Mouse (Mus musculus) forebrain, embryonic 14.5 days (tissue): Measurements from ENCODE around the gene Vps13d. TPM values are rescaled to one million over a fixed set of nuclear protein-coding genes. Genes with fewer than 3 reads are reported as not detected.

Source experiments
- ATAC-seq: fragments of 200-750 bp; cut with Nextera tagmentation; 2 replicates; pipeline ENCODE4 v1.8.0; 2017; ENCODE audit warnings: mild to moderate bottlenecking, moderate library complexity
- DNase-seq: peaks from one replicate; pipeline ENCODE4 v3.0.0-alpha.2; 2015; ENCODE audit warnings: low spot score
- H3K27ac ChIP-seq: fragments of 300-500 bp; sonication (generic); 2 replicates; pipeline ENCODE4 v1.5.1; 2014; ENCODE audit warnings: low read depth, mild to moderate bottlenecking, control low read depth, low read length, moderate library complexity
- H3K27me3 ChIP-seq: fragments of 300-500 bp; sonication (generic); replicated peaks from 2 replicates; pipeline ENCODE4 v1.6.1; 2014; ENCODE audit warnings: low read length, control low read depth, mixed read lengths; ENCODE audit not compliant: control insufficient read depth, insufficient read depth
- H3K36me3 ChIP-seq: fragments of 300-500 bp; sonication (generic); 2 replicates; pipeline ENCODE4 v1.6.1; 2014; ENCODE audit warnings: low read length, control low read depth; ENCODE audit not compliant: control insufficient read depth, insufficient read depth
- H3K4me1 ChIP-seq: fragments of 300-500 bp; sonication (generic); 2 replicates; pipeline ENCODE4 v1.6.1; 2014; ENCODE audit warnings: antibody characterized with exemption, low read length, control low read depth; ENCODE audit not compliant: control insufficient read depth, insufficient read depth
- H3K4me2 ChIP-seq: fragments of 300-500 bp; sonication (generic); 2 replicates; pipeline ENCODE4 v1.6.1; 2014; ENCODE audit warnings: mild to moderate bottlenecking, control low read depth, low read length
- H3K4me3 ChIP-seq: fragments of 300-500 bp; sonication (generic); 2 replicates; pipeline ENCODE4 v1.5.1; 2014; ENCODE audit warnings: low read depth, low read length, control low read depth
- H3K9ac ChIP-seq: fragments of 300-500 bp; sonication (generic); 2 replicates; pipeline ENCODE4 v1.6.1; 2014; ENCODE audit warnings: mild to moderate bottlenecking, low read length, control low read depth, moderate library complexity
- H3K9me3 ChIP-seq: fragments of 300-500 bp; sonication (generic); replicated peaks from 2 replicates; pipeline ENCODE4 v1.6.1; 2016; ENCODE audit warnings: low read length, control low read depth, mixed read lengths; ENCODE audit not compliant: control insufficient read depth
- WGBS: fragments of 180-500 bp; shearing (Covaris S2); extraction: QIAGEN DNeasy Blood & Tissue Kit; methylation state at CpG from one replicate; pipeline ENCODE4 v1.1.7; 2014; 5-methylcytosine and 5-hydroxymethylcytosine counted together
- polyA plus RNA-seq: library from polyadenylated mRNA; unstranded; fragments of >200 nt; fragmentation: Nextera tagmentation; extraction: Ambion mirVana; gene quantifications from 2 replicates; pipeline ENCODE4 v1.2.1, GENCODE M21; 2014

Gene Vps13d
- polyA plus RNA-seq, 1 experiment from 2014 or later = 9.0 TPM

GRCm38 (mm10) chr4:144980811-144981551 lies 213.8 kb downstream of the Vps13d start:
- Histone ChIP-seq H3K27ac (no peak overlapping the region), H3K27me3 (no peaks in the 10 kb centered on the region), H3K4me1 (no peaks in the 10 kb centered on the region), H3K4me3 (no peak overlapping the region), H3K9me3 (no peaks in the 10 kb centered on the region), H3K9ac (no peak overlapping the region), H3K36me3 (no peaks in the 10 kb centered on the region), H3K4me2 (no peak overlapping the region)
- ATAC-seq = no peak
- DNase-seq = no peak
- 67% methylated on average over 8 of the region's 8 CpGs for WGBS

- WGBS = 86% methylated on average over 2 of the region's 2 CpGs
- no peak overlapping the region for H3K27ac ChIP-seq
- H3K36me3 ChIP-seq = no peaks in the 10 kb centered on the region
- DNase-seq (no peak), ATAC-seq (no peak)
- no peaks in the 10 kb centered on the region for H3K9me3 ChIP-seq
- H3K4me3 ChIP-seq = no peak overlapping the region
- no peak overlapping the region for H3K4me2 ChIP-seq
- no peaks in the 10 kb centered on the region for H3K4me1 ChIP-seq
- no peaks in the 10 kb centered on the region for H3K27me3 ChIP-seq
- no peak overlapping the region for H3K9ac ChIP-seq
Measured at GRCm38 (mm10) chr4:144980110-144980509, 214.7 kb downstream of the Vps13d start.

GRCm38 (mm10) chr4:144978039-144978438 lies 216.8 kb downstream of the Vps13d start:
- Histone ChIP-seq H3K4me2 (no peak overlapping the region), H3K27ac (no peak overlapping the region), H3K9me3 (no peaks in the 10 kb centered on the region), H3K27me3 (no peaks in the 10 kb centered on the region), H3K4me1 (no peaks in the 10 kb centered on the region), H3K4me3 (no peak overlapping the region), H3K36me3 (no peaks in the 10 kb centered on the region), H3K9ac (no peak overlapping the region)
- no peak for ATAC-seq
- 84% methylated on average over 6 of the region's 6 CpGs for WGBS
- DNase-seq = no peak

- ATAC-seq (no peak), DNase-seq (no peak)
- H3K4me2 ChIP-seq = no peak overlapping the region
- H3K9ac ChIP-seq = no peak overlapping the region
- H3K4me3 ChIP-seq = no peak overlapping the region
- H3K27me3 ChIP-seq = no peaks in the 10 kb centered on the region
- H3K27ac ChIP-seq = no peak overlapping the region
- no peaks in the 10 kb centered on the region for H3K36me3 ChIP-seq
- no peaks in the 10 kb centered on the region for H3K4me1 ChIP-seq
- H3K9me3 ChIP-seq = no peaks in the 10 kb centered on the region
- WGBS = 90% methylated on average over 1 of the region's 1 CpGs
Measured at GRCm38 (mm10) chr4:144977057-144977456, 217.7 kb downstream of the Vps13d start.

GRCm38 (mm10) chr4:144975505-144975904 lies 219.3 kb downstream of the Vps13d start:
- Histone ChIP-seq H3K27me3 (no peaks in the 10 kb centered on the region), H3K36me3 (no peaks in the 10 kb centered on the region), H3K9me3 (no peaks in the 10 kb centered on the region), H3K4me3 (no peak overlapping the region), H3K27ac (no peak overlapping the region), H3K4me1 (no peaks in the 10 kb centered on the region), H3K9ac (no peak overlapping the region), H3K4me2 (no peak overlapping the region)
- WGBS = 30% methylated on average over 2 of the region's 2 CpGs
- no peak for DNase-seq
- ATAC-seq = no peak

GRCm38 (mm10) chr4:144974458-144974857 lies 220.3 kb downstream of the Vps13d start:
- H3K4me3 ChIP-seq = no peak overlapping the region
- H3K4me2 ChIP-seq = no peak overlapping the region
- ATAC-seq (no peak), DNase-seq (no peak)
- WGBS = 74% methylated on average over 3 of the region's 3 CpGs
- no peaks in the 10 kb centered on the region for H3K9me3 ChIP-seq
- no peak overlapping the region for H3K27ac ChIP-seq
- no peaks in the 10 kb centered on the region for H3K36me3 ChIP-seq
- H3K9ac ChIP-seq = no peak overlapping the region
- H3K27me3 ChIP-seq = no peaks in the 10 kb centered on the region
- no peaks in the 10 kb centered on the region for H3K4me1 ChIP-seq

GRCm38 (mm10) chr4:144972948-144973720 lies 221.7 kb downstream of the Vps13d start:
- ATAC-seq = no peak

GRCm38 (mm10) chr4:144971048-144971447 lies 223.8 kb downstream of the Vps13d start:
- Histone ChIP-seq H3K4me3 (no peak overlapping the region), H3K36me3 (no peaks in the 10 kb centered on the region), H3K27me3 (no peaks in the 10 kb centered on the region), H3K4me1 (no peaks in the 10 kb centered on the region), H3K27ac (no peak overlapping the region), H3K4me2 (no peak overlapping the region), H3K9ac (no peak overlapping the region), H3K9me3 (no peaks in the 10 kb centered on the region)
- DNase-seq (no peak), ATAC-seq (no peak)
- 96% methylated on average over 2 of the region's 2 CpGs for WGBS

More at GRCm38 (mm10) chr4:144972948-144973720, 221.7 kb downstream of the Vps13d start:
- Histone ChIP-seq H3K9me3 (no peaks in the 10 kb centered on the region), H3K4me1 (no peaks in the 10 kb centered on the region), H3K36me3 (no peaks in the 10 kb centered on the region), H3K9ac (no peak overlapping the region), H3K4me2 (no peak overlapping the region), H3K4me3 (no peak overlapping the region), H3K27ac (no peak overlapping the region), H3K27me3 (no peaks in the 10 kb centered on the region)
- no peak for DNase-seq
- WGBS = 79% methylated on average over 6 of the region's 6 CpGs

GRCm38 (mm10) chr4:144969030-144969429 lies 225.8 kb downstream of the Vps13d start:
- Histone ChIP-seq H3K9ac (no peak overlapping the region), H3K36me3 (no peaks in the 10 kb centered on the region), H3K27ac (no peak overlapping the region), H3K4me2 (no peak overlapping the region), H3K9me3 (no peaks in the 10 kb centered on the region), H3K4me1 (no peaks in the 10 kb centered on the region), H3K4me3 (no peak overlapping the region), H3K27me3 (no peaks in the 10 kb centered on the region)
- no peak for ATAC-seq
- no peak for DNase-seq
- 73% methylated on average over 6 of the region's 6 CpGs for WGBS
